Mouse (Mus musculus) forebrain, embryonic 12.5 days (tissue): ENCODE measurements around the gene Lca5l. TPM values are rescaled to one million over a fixed set of nuclear protein-coding genes. Genes with fewer than 3 reads are reported as not detected.
"Not testable (repeated sequence)": the region's sequence is repeated elsewhere in the genome, so short reads cannot be mapped to it uniquely, and the experiment has no call there.

ENCODE experiments used
- ATAC-seq: fragments of 200-750 bp; cut with Nextera tagmentation; 2 replicates; pipeline ENCODE4 v1.8.0; 2017; ENCODE audit warnings: moderate TSS enrichment; ENCODE audit not compliant: low FRiP score
- H3K27ac ChIP-seq: fragments of 300-500 bp; sonication (generic); 2 replicates; pipeline ENCODE4 v1.5.1; 2016; ENCODE audit warnings: mild to moderate bottlenecking
- H3K27me3 ChIP-seq: fragments of 300-500 bp; sonication (generic); 2 replicates; pipeline ENCODE4 v1.6.1; 2016; ENCODE audit warnings: mild to moderate bottlenecking
- H3K36me3 ChIP-seq: fragments of 300-500 bp; sonication (generic); replicated peaks from 2 replicates; pipeline ENCODE4 v1.6.1; 2016; ENCODE audit warnings: mild to moderate bottlenecking
- H3K4me1 ChIP-seq: fragments of 300-500 bp; sonication (generic); 2 replicates; pipeline ENCODE4 v1.6.1; 2016
- H3K4me2 ChIP-seq: fragments of 300-500 bp; sonication (generic); 2 replicates; pipeline ENCODE4 v1.6.1; 2016; ENCODE audit warnings: mild to moderate bottlenecking, moderate library complexity
- H3K4me3 ChIP-seq: fragments of 300-500 bp; sonication (generic); replicated peaks from 2 replicates; pipeline ENCODE4 v1.5.1; 2016; ENCODE audit warnings: mild to moderate bottlenecking
- H3K9ac ChIP-seq: fragments of 300-500 bp; sonication (generic); 2 replicates; pipeline ENCODE4 v1.6.1; 2016; ENCODE audit warnings: mild to moderate bottlenecking
- H3K9me3 ChIP-seq: fragments of 300-500 bp; sonication (generic); 2 replicates; pipeline ENCODE4 v1.6.1; 2016
- WGBS: fragments of 180-500 bp; shearing (Covaris S2); methylation state at CpG from one replicate; pipeline ENCODE4 v1.1.7; 2016; 5-methylcytosine and 5-hydroxymethylcytosine counted together
- polyA plus RNA-seq: library from polyadenylated mRNA; unstranded; fragments of >200 nt; fragmentation: Nextera tagmentation; extraction: Ambion mirVana; gene quantifications from 2 replicates; pipeline ENCODE4 v1.2.1, GENCODE M21; 2016

Lca5l gene
- polyA plus RNA-seq, 1 experiment from 2014 or later: 1.3 TPM

DNA sequence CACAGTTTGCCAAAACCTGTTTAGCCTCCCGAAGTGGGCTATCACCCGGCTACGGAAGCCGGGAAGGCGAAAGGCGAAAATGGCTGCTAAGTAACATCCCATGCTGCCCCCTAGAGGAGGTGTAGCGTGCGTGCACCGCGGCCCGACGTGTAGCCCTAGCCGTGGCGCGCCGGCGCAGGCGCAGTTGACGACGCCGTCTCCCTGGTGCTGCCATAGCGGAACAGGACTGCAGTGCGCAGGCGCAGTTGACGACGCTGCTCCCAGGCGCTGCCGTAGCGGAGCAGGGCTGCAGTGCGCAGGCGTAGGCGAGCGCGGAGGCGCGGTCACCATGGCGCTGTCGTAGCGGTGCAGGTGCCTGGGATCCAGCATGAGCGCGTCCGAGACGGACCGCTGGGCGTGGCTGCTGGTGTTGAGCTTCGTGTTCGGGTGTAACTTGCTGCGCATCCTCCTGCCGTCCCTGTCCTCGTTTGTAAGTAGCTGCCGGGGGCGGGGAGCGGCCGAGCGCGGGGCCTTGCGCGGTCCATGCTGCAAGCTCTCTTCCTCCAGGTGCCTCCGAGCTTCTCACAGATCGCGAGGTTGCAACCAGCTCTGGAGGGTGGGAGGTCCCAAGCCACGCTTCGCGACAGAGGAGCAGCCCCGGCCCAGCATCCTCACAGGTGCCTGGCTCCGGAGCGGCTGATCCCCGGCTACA lies 46.8 kb downstream of the Lca5l start, which contains the start of gene Wrb:
Gene Wrb, plus strand, starts transcription at position 298 of the 691 bp plus-strand sequence.
- H3K4me3 ChIP-seq: peak within 1 kb of the TSS; percentile 82
- peak within 1 kb of the TSS; percentile 76 for H3K9ac ChIP-seq
- H3K36me3 ChIP-seq: no peaks in the 10 kb centered on the region
- H3K4me1 ChIP-seq: peaks cover 16% of the 10 kb centered on the region
- peak; percentile 96 for ATAC-seq
- peak within 1 kb of the TSS; percentile 79 for H3K27ac ChIP-seq
- no peaks in the 10 kb centered on the region for H3K27me3 ChIP-seq
- WGBS: under 1% methylated on average over 68 of the region's 68 CpGs
- peak within 1 kb of the TSS; percentile 76 for H3K4me2 ChIP-seq
- H3K9me3 ChIP-seq: peaks cover 1% of the 10 kb centered on the region; the same call in 1 of the 2 replicates

GRCm38 (mm10) chr16:96144748-96145109 lies 47.3 kb downstream of the Lca5l start:
- peak overlapping the region; percentile 82 for H3K4me3 ChIP-seq
- not testable (repeated sequence) for H3K27ac ChIP-seq, H3K9me3 ChIP-seq, H3K9ac ChIP-seq, H3K36me3 ChIP-seq, H3K27me3 ChIP-seq
- peak overlapping the region; percentile 76; the same call in 1 of the 2 replicates for H3K4me2 ChIP-seq
- WGBS: 21% methylated on average over 6 of the region's 6 CpGs
- ATAC-seq: peak; percentile 24
- peaks cover 16% of the 10 kb centered on the region for H3K4me1 ChIP-seq

DNA sequence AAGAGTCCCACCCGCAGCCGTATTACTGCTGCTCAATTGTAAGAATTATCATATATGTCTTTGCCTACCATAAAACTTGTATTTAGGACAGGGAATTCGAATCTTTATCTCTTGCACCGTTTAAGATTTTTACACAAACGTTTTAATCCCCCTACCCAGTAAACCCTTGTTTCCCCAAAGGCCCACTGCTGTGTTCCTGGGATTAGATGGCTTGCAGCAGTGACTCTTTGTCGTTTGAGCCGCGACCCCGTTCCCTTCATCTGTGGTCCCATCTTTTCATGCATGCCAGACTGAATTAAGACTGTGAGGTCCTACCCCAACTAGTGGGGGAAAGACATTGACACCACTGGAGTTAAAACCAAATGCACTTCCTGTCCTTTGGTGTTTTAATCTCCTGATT lies 63.6 kb downstream of the Lca5l start:
- Histone ChIP-seq H3K27ac (peak overlapping the region; percentile 99), H3K4me2 (peak overlapping the region; percentile 81), H3K27me3 (no peaks in the 10 kb centered on the region), H3K4me3 (peak overlapping the region; percentile 89), H3K4me1 (peaks cover 37% of the 10 kb centered on the region), H3K9ac (peak overlapping the region; percentile 98), H3K36me3 (peaks cover 34% of the 10 kb centered on the region), H3K9me3 (no peaks in the 10 kb centered on the region)
- no peak for ATAC-seq
- WGBS: under 1% methylated on average over 9 of the region's 9 CpGs

- under 1% methylated on average over 65 of the region's 72 CpGs for WGBS
- H3K36me3 ChIP-seq: peaks cover 41% of the 10 kb centered on the region
- peak within 1 kb of the TSS; percentile 99 for H3K27ac ChIP-seq
- no peaks in the 10 kb centered on the region for H3K9me3 ChIP-seq
- peak; percentile 98 for ATAC-seq
- peak within 1 kb of the TSS; percentile 81 for H3K4me2 ChIP-seq
- H3K9ac ChIP-seq: peak within 1 kb of the TSS; percentile 98
- peaks cover 38% of the 10 kb centered on the region for H3K4me1 ChIP-seq
- no peaks in the 10 kb centered on the region for H3K27me3 ChIP-seq
- peak within 1 kb of the TSS; percentile 89 for H3K4me3 ChIP-seq
These were observed 64.3 kb downstream of the Lca5l start, which contains the start of gene Hmgn1 for GRCm38 (mm10) chr16:96127657-96128344. Gene Hmgn1, minus strand, starts transcription at chr16:96127729.

DNA sequence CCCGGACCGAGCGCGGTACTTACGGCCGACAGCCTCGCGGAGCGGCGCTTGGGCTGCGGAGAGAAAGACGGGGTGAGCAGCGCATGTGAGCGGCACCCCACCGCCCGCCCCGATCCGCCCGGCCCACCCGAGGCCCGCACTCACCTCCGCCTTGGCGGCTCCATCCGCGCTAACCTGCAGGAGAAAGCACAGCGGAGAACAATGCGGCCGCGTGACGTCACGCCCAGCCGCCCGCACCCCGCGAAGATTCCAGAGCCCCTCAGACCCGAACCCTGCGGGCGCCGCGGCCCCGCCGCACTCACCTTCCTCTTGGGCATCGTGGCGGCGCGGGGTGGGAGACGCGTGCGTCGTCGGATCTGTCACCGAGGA lies 64.8 kb downstream of the Lca5l start:
- peak overlapping the region; percentile 98 for H3K9ac ChIP-seq
- H3K36me3 ChIP-seq: peaks cover 46% of the 10 kb centered on the region
- peak overlapping the region; percentile 89 for H3K4me3 ChIP-seq
- peaks cover 38% of the 10 kb centered on the region for H3K4me1 ChIP-seq
- ATAC-seq: peak; percentile 81
- H3K27ac ChIP-seq: peak overlapping the region; percentile 99
- H3K4me2 ChIP-seq: peak overlapping the region; percentile 81
- H3K27me3 ChIP-seq: no peaks in the 10 kb centered on the region
- under 1% methylated on average over 52 of the region's 52 CpGs for WGBS
- H3K9me3 ChIP-seq: no peaks in the 10 kb centered on the region

GRCm38 (mm10) chr16:96126684-96127171 lies 65.3 kb downstream of the Lca5l start:
- peak overlapping the region; percentile 81 for H3K4me2 ChIP-seq
- WGBS: 5% methylated on average over 19 of the region's 19 CpGs
- H3K4me3 ChIP-seq: peak overlapping the region; percentile 89
- H3K27me3 ChIP-seq: no peaks in the 10 kb centered on the region
- peak overlapping the region; percentile 99 for H3K27ac ChIP-seq
- H3K9me3 ChIP-seq: no peaks in the 10 kb centered on the region
- H3K36me3 ChIP-seq: peaks cover 50% of the 10 kb centered on the region
- H3K4me1 ChIP-seq: peaks cover 38% of the 10 kb centered on the region
- no peak for ATAC-seq
- H3K9ac ChIP-seq: peak overlapping the region; percentile 98

DNA sequence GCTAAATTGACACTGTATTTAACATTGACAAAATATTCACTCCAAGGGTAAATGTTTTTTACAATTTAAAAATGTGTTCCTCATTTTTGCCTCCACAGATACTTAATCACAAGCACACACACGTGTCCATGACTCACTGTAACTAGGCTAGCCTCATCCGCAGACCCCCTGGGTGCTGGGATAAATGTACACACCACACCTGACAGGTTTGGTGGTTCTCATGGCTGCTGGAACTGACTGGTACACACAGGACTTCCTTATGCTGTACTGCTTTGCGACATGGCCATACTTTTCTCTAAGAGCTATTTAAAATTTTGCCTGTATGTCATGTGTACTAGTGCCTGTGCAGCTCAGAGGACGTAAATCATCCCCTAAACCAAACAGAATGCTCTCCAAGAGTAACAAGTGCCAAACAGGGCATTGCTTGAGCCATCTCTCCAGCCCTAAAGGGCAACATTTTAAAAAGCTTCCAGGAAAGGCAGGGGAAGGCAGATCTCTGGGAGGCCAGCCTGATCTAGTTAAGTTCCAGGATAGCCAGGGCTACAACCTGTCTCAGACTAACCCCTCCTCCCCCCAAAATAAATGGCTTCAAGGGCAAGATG lies 71.9 kb downstream of the Lca5l start:
- WGBS: 76% methylated on average over 4 of the region's 4 CpGs
- peaks cover 13% of the 10 kb centered on the region for H3K4me1 ChIP-seq
- ATAC-seq: no peak

GRCm38 (mm10) chr16:96114729-96115128 lies 77.3 kb downstream of the Lca5l start:
- Histone ChIP-seq H3K9me3 (no peaks in the 10 kb centered on the region), H3K36me3 (0 out of 2 replicates have a peak, but pooled peaks cover 3% of the 10 kb centered on the region), H3K4me2 (no peak overlapping the region), H3K4me3 (no peak overlapping the region), H3K27ac (no peak overlapping the region), H3K9ac (no peak overlapping the region), H3K4me1 (no peaks in the 10 kb centered on the region), H3K27me3 (no peaks in the 10 kb centered on the region)
- no peak for ATAC-seq
- 51% methylated on average over 4 of the region's 4 CpGs for WGBS

More for the DNA sequence above, 71.9 kb downstream of the Lca5l start:
- no peak overlapping the region for H3K27ac ChIP-seq
- no peak overlapping the region for H3K4me2 ChIP-seq
- no peak overlapping the region for H3K4me3 ChIP-seq
- no peaks in the 10 kb centered on the region for H3K27me3 ChIP-seq
- peaks cover 48% of the 10 kb centered on the region for H3K36me3 ChIP-seq
- H3K9me3 ChIP-seq: no peaks in the 10 kb centered on the region
- H3K9ac ChIP-seq: no peak overlapping the region

DNA sequence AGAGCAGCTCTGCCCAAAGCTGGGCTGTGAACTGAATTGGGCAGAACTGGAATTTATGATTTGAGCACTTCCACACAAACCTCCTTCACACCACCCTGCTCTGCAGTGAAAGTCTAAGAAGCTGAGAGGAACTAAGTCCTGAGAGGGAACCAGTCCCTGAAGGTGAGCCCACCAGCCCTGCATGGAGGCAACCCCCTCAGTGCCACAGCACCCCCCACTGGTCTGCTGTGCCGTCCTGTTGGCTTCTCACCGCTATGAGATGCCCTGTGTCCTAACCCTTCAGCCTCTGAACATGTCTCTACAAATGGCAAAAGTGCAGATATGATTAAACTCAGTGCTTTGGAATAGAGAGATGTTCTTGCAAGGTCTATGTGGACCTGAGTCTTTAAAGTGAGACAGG lies 79.3 kb downstream of the Lca5l start:
- 54% methylated on average over 2 of the region's 2 CpGs for WGBS
- no peaks in the 10 kb centered on the region for H3K4me1 ChIP-seq
- H3K9ac ChIP-seq: no peak overlapping the region
- H3K27ac ChIP-seq: no peak overlapping the region
- H3K4me3 ChIP-seq: no peak overlapping the region
- ATAC-seq: no peak
- no peaks in the 10 kb centered on the region for H3K9me3 ChIP-seq
- H3K27me3 ChIP-seq: no peaks in the 10 kb centered on the region
- H3K4me2 ChIP-seq: no peak overlapping the region
- H3K36me3 ChIP-seq: no peaks in the 10 kb centered on the region

DNA sequence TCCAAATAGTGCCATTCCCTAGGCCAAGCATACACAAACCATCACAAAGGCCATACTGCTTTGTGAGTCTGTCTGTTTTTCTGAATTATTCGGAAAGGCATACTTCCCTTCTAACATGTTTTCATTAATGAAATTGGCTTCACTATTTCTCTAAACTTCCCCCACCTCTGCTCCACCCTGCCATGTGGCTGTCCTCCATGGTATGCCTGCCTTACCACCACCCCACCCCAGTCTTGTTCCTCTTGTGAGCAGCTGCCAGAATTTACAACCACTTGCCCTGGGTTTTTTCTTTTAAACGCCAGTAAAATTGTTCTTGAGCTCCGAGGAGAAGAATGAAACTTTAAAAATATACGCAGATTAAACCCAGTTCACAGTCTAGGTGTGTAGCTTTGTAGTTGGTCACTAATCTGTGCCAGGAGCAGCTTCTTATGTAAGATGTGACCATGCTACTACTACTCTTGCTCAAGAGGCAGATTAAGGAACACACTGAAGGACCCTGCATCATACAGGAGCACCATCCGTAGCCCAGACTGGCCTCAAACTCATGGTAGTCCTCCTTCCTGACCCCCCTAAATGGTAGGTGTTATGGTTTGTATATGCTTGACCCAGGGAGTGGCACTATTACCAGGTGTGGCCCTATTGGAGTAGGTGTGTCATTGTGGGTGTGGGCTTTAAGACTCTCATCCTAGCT lies 81.3 kb downstream of the Lca5l start:
- H3K4me3 ChIP-seq: no peak overlapping the region
- no peak for ATAC-seq
- no peaks in the 10 kb centered on the region for H3K27me3 ChIP-seq
- H3K9me3 ChIP-seq: no peaks in the 10 kb centered on the region
- no peaks in the 10 kb centered on the region for H3K36me3 ChIP-seq
- H3K4me2 ChIP-seq: no peak overlapping the region
- WGBS: 91% methylated on average over 5 of the region's 5 CpGs
- no peaks in the 10 kb centered on the region for H3K4me1 ChIP-seq
- no peak overlapping the region for H3K27ac ChIP-seq
- no peak overlapping the region for H3K9ac ChIP-seq

GRCm38 (mm10) chr16:96109673-96110072 lies 82.4 kb downstream of the Lca5l start:
- WGBS: 76% methylated on average over 4 of the region's 4 CpGs
- Histone ChIP-seq H3K27me3 (no peaks in the 10 kb centered on the region), H3K4me1 (no peaks in the 10 kb centered on the region), H3K4me3 (no peak overlapping the region), H3K9ac (no peak overlapping the region), H3K9me3 (no peaks in the 10 kb centered on the region), H3K27ac (no peak overlapping the region), H3K4me2 (no peak overlapping the region), H3K36me3 (no peaks in the 10 kb centered on the region)
- ATAC-seq: no peak
